Comparison of ENCODE assay signal across 14 mouse cellular contexts in genomic region chr14:25202312-25202711, GRCm38 (mm10).
DNase-seq lines count a peak whose midpoint lies in the region; ATAC-seq and TF ChIP-seq lines count a peak whose summit lies in the region.
"Had no signal": no experiment of that assay in that cellular context is flagged by ENCODE, and none has a peak within 500 bp of the region (broad histone marks: within the 10 kb centered on the region; RNA-seq: fewer than 3 reads in every experiment).

No protein-coding gene starts in this region.

- ATAC-seq in heart, embryonic 12.5 days (ENCODE audit: insufficient number of reproducible peaks, low FRiP score) = no peak
- ATAC-seq in liver, embryonic 14.5 days (ENCODE audit: insufficient read depth) = no peak
- ATAC-seq in liver, embryonic 11.5 days (replicated peaks; ENCODE audit: low FRiP score) = no peak
- ATAC-seq in limb, embryonic 15.5 days (ENCODE audit: insufficient number of reproducible peaks, low FRiP score, low TSS enrichment, low read depth) = no peak
- ATAC-seq in forebrain, embryonic 12.5 days (ENCODE audit: low FRiP score) = no peak

- peaks cover 6% of the 10 kb centered on the region for H3K4me1 ChIP-seq in heart, adult 2 months (ENCODE audit: control insufficient read depth, insufficient read depth, low read length)
- H3K4me1 ChIP-seq in heart, embryonic 12.5 days (replicated peaks) = peaks cover 37% of the 10 kb centered on the region
- H3K4me1 ChIP-seq in liver, embryonic 14.5 days (replicated peaks; ENCODE audit: control insufficient read depth in 2 of 2, insufficient read depth in 2 of 2, low read length in 1 of 2) = peaks cover 0 to 2% of the 10 kb centered on the region in 2 experiments; a peak in 2 of 4 replicates
- peaks cover under 1% of the 10 kb centered on the region for H3K4me1 ChIP-seq in liver, embryonic 11.5 days (replicated peaks; ENCODE audit: control insufficient read depth, insufficient read depth, low read length)
- peaks cover 71% of the 10 kb centered on the region for H3K4me1 ChIP-seq in limb, embryonic 15.5 days
- H3K4me1 ChIP-seq in forebrain, embryonic 12.5 days = 0 out of 2 replicates have a peak, but pooled peaks cover 3% of the 10 kb centered on the region

- H3K27me3 ChIP-seq in heart, adult 2 months (ENCODE audit: control insufficient read depth, insufficient read depth, low read length) = no peaks in the 10 kb centered on the region
- no peaks in the 10 kb centered on the region for H3K27me3 ChIP-seq in heart, embryonic 12.5 days (replicated peaks)
- no peaks in the 10 kb centered on the region for H3K27me3 ChIP-seq in liver, embryonic 14.5 days (ENCODE audit: control insufficient read depth, insufficient read depth, low read length)
- no peaks in the 10 kb centered on the region for H3K27me3 ChIP-seq in liver, embryonic 11.5 days (replicated peaks; ENCODE audit: control insufficient read depth, insufficient read depth, low read length)
- no peaks in the 10 kb centered on the region for H3K27me3 ChIP-seq in limb, embryonic 15.5 days
- H3K27me3 ChIP-seq in forebrain, embryonic 12.5 days = peaks cover 10% of the 10 kb centered on the region; the same call in 1 of the 2 replicates
- H3K27me3 ChIP-seq: hindbrain, embryonic 15.5 days; liver, embryonic 13.5 days; neural tube, embryonic 13.5 days had no signal

- H3K4me3 ChIP-seq in heart, adult 2 months = no peak overlapping the region
- H3K4me3 ChIP-seq in heart, embryonic 12.5 days = no peak overlapping the region
- no peak overlapping the region for H3K4me3 ChIP-seq in liver, embryonic 14.5 days (ENCODE audit: insufficient read depth in 1 of 2, low read depth in 2 of 2, low read length in 2 of 2)
- H3K4me3 ChIP-seq in liver, embryonic 11.5 days (ENCODE audit: low read depth, low read length) = no peak overlapping the region
- no peak overlapping the region for H3K4me3 ChIP-seq in limb, embryonic 15.5 days
- H3K4me3 ChIP-seq in forebrain, embryonic 12.5 days (replicated peaks) = no peak overlapping the region
- H3K4me3 ChIP-seq: hindbrain, embryonic 15.5 days; liver, embryonic 13.5 days; neural tube, embryonic 13.5 days had no signal

- TF ChIP-seq CTCF in heart, adult 2 months (IDR thresholded peaks at IDR 0.05) = peak; percentile 34
- TF ChIP-seq CTCF in liver, embryonic 14.5 days (IDR thresholded peaks at IDR 0.05; ENCODE audit: low read depth) = peak; percentile 16; the same call in 1 of the 2 replicates

- no peak for DNase-seq in heart, adult 2 months
- DNase-seq in liver, embryonic 14.5 days (ENCODE audit: low read depth in 3 of 3, low spot score in 3 of 3) = no peak
- DNase-seq in liver, embryonic 11.5 days (ENCODE audit: low spot score) = no peak
- peak; percentile 55 for DNase-seq in cerebellum, adult 8-10 months
- no peak for DNase-seq in adrenal gland, postnatal 10 days
- DNase-seq: kidney, postnatal 14 days; liver, embryonic 13.5 days; right cerebral cortex, postnatal 4 days; thymus, postnatal 14 days had no signal

- TF ChIP-seq EP300 in heart, adult 2 months (IDR thresholded peaks at IDR 0.05; ENCODE audit: insufficient read depth, low read depth, low read length) = no peak
- TF ChIP-seq EP300 in liver, embryonic 14.5 days (IDR thresholded peaks at IDR 0.05; ENCODE audit: low read depth) = no peak

- H3K79me2 ChIP-seq in heart, adult 2 months (replicated peaks; ENCODE audit: control insufficient read depth, insufficient read depth, low read length) = no peaks in the 10 kb centered on the region

- intact Hi-C loops in heart, adult 2 months (cut with DNase I) = no loop called here

- H3K9me3 ChIP-seq in heart, embryonic 12.5 days (replicated peaks) = no peaks in the 10 kb centered on the region
- no peaks in the 10 kb centered on the region for H3K9me3 ChIP-seq in liver, embryonic 14.5 days (ENCODE audit: control insufficient read depth, low read length)
- H3K9me3 ChIP-seq in liver, embryonic 11.5 days (ENCODE audit: control insufficient read depth, low read length) = no peaks in the 10 kb centered on the region
- no peaks in the 10 kb centered on the region for H3K9me3 ChIP-seq in limb, embryonic 15.5 days
- no peaks in the 10 kb centered on the region for H3K9me3 ChIP-seq in forebrain, embryonic 12.5 days
- H3K9me3 ChIP-seq: hindbrain, embryonic 15.5 days; liver, embryonic 13.5 days; neural tube, embryonic 13.5 days had no signal

- H3K36me3 ChIP-seq in heart, adult 2 months (ENCODE audit: control insufficient read depth, insufficient read depth, low read length) = no peaks in the 10 kb centered on the region
- no peaks in the 10 kb centered on the region for H3K36me3 ChIP-seq in heart, embryonic 12.5 days
- H3K36me3 ChIP-seq in liver, embryonic 14.5 days (replicated peaks; ENCODE audit: control insufficient read depth, insufficient read depth, low read depth) = no peaks in the 10 kb centered on the region
- no peaks in the 10 kb centered on the region for H3K36me3 ChIP-seq in liver, embryonic 11.5 days (ENCODE audit: control insufficient read depth, insufficient read depth, low read length)
- no peaks in the 10 kb centered on the region for H3K36me3 ChIP-seq in limb, embryonic 15.5 days
- H3K36me3 ChIP-seq in forebrain, embryonic 12.5 days (replicated peaks) = no peaks in the 10 kb centered on the region
- H3K36me3 ChIP-seq: hindbrain, embryonic 15.5 days; liver, embryonic 13.5 days; neural tube, embryonic 13.5 days had no signal

- H3K9ac ChIP-seq in heart, adult 2 months (ENCODE audit: low read depth, low read length) = no peak overlapping the region
- H3K9ac ChIP-seq in heart, embryonic 12.5 days = no peak overlapping the region
- H3K9ac ChIP-seq in liver, embryonic 14.5 days (replicated peaks) = no peak overlapping the region
- no peak overlapping the region for H3K9ac ChIP-seq in liver, embryonic 11.5 days (ENCODE audit: low read depth, low read length)
- H3K9ac ChIP-seq in limb, embryonic 15.5 days = no peak overlapping the region
- H3K9ac ChIP-seq in forebrain, embryonic 12.5 days = no peak overlapping the region
- H3K9ac ChIP-seq: hindbrain, embryonic 15.5 days; liver, embryonic 13.5 days; neural tube, embryonic 13.5 days had no signal

- H3K27ac ChIP-seq in heart, adult 2 months = no peak overlapping the region
- H3K27ac ChIP-seq in heart, embryonic 12.5 days (ENCODE audit: poor library complexity, severe bottlenecking) = no peak overlapping the region
- H3K27ac ChIP-seq in liver, embryonic 14.5 days = no peak overlapping the region
- H3K27ac ChIP-seq in liver, embryonic 11.5 days (ENCODE audit: low read depth, low read length) = no peak overlapping the region
- peak overlapping the region; percentile 81; the same call in 1 of the 2 replicates for H3K27ac ChIP-seq in limb, embryonic 15.5 days
- no peak overlapping the region for H3K27ac ChIP-seq in forebrain, embryonic 12.5 days
- H3K27ac ChIP-seq: hindbrain, embryonic 15.5 days; liver, embryonic 13.5 days; neural tube, embryonic 13.5 days had no signal

- WGBS in heart, adult 2 months = 88% methylated on average over 2 of the region's 2 CpGs
- 43% methylated on average over 2 of the region's 2 CpGs for WGBS in heart, embryonic 12.5 days
- WGBS in liver, embryonic 14.5 days (ENCODE audit: insufficient replicate concordance) = 40% methylated on average over 2 of the region's 2 CpGs
- WGBS in liver, embryonic 11.5 days = 48% methylated on average over 2 of the region's 2 CpGs
- WGBS in limb, embryonic 15.5 days = 70% methylated on average over 2 of the region's 2 CpGs
- WGBS in forebrain, embryonic 12.5 days = 90% methylated on average over 2 of the region's 2 CpGs

- H3K4me2 ChIP-seq in heart, embryonic 12.5 days = no peak overlapping the region
- H3K4me2 ChIP-seq in liver, embryonic 14.5 days (ENCODE audit: low read depth) = no peak overlapping the region
- H3K4me2 ChIP-seq in liver, embryonic 11.5 days = no peak overlapping the region
- H3K4me2 ChIP-seq in limb, embryonic 15.5 days = no peak overlapping the region
- H3K4me2 ChIP-seq in forebrain, embryonic 12.5 days = no peak overlapping the region
- H3K4me2 ChIP-seq: hindbrain, embryonic 15.5 days; liver, embryonic 13.5 days; neural tube, embryonic 13.5 days had no signal

- no peak for TF ChIP-seq POLR2A in heart, adult 2 months (IDR thresholded peaks at IDR 0.05; ENCODE audit: insufficient read depth, low read depth, low read length)
